Mouse (Mus musculus) CH12.LX (cell line): ENCODE data around the gene Thg1l. TPM values are rescaled to one million over a fixed set of nuclear protein-coding genes. Genes with fewer than 3 reads are reported as not detected.

Source experiments
- DNase-seq: peaks from one replicate; pipeline ENCODE4 v3.0.0-alpha.2; 2013; ENCODE audit errors: extremely low read depth
- H3K27ac ChIP-seq: 2 replicates; pipeline ENCODE4 v1.5.1; 2012; ENCODE audit warnings: low read depth, mild to moderate bottlenecking, control low read depth, moderate library complexity; ENCODE audit not compliant: insufficient read depth
- H3K27me3 ChIP-seq: replicated peaks from 2 replicates; pipeline ENCODE3; 2012; ENCODE audit warnings: inconsistent platforms
- H3K36me3 ChIP-seq, 2 experiments: replicated peaks in 1 of 2; 2 replicates each; pipeline versions ENCODE3 to v1.6.1; 2012; ENCODE audit warnings: inconsistent platforms in 1 of 2, low read length in 1 of 2, mild to moderate bottlenecking in 1 of 2, mixed read lengths in 1 of 2, moderate library complexity in 1 of 2; ENCODE audit not compliant: control insufficient read depth in 1 of 2, insufficient read depth in 1 of 2
- H3K4me1 ChIP-seq, 2 experiments: 2 replicates each; pipeline ENCODE4 v1.6.1; 2012; ENCODE audit warnings: inconsistent platforms in 1 of 2, moderate library complexity in 1 of 2; ENCODE audit not compliant: insufficient read depth in 2 of 2, control insufficient read depth in 1 of 2
- H3K4me2 ChIP-seq: 2 replicates; pipeline ENCODE4 v1.6.1; 2012; ENCODE audit warnings: low read depth, mild to moderate bottlenecking, control low read depth; ENCODE audit not compliant: poor library complexity, insufficient read depth, severe bottlenecking
- H3K4me3 ChIP-seq, 3 experiments: fragments of 150-350 bp in 1 of 3; sonication (generic) in 1 of 3; replicated peaks in 1 of 3; 2 replicates each; pipeline versions ENCODE3 to v1.5.1; 2011 to 2012; ENCODE audit warnings: low read depth in 2 of 3, low read length in 2 of 3, mild to moderate bottlenecking in 2 of 3, moderate library complexity in 2 of 3, control low read depth in 1 of 3, improper control_type of control experiment in 1 of 3, inconsistent platforms in 1 of 3, mixed read lengths in 1 of 3; ENCODE audit not compliant: poor library complexity in 1 of 3
- H3K79me2 ChIP-seq: replicated peaks from 2 replicates; pipeline ENCODE4 v1.6.1; 2012; ENCODE audit warnings: mild to moderate bottlenecking, moderate library complexity; ENCODE audit not compliant: control insufficient read depth, poor library complexity, insufficient read depth, severe bottlenecking; ENCODE audit errors: extremely low read depth
- H3K9ac ChIP-seq: 2 replicates; pipeline ENCODE4 v1.6.1; 2012; ENCODE audit warnings: low read depth, mild to moderate bottlenecking, control low read depth, moderate library complexity; ENCODE audit not compliant: insufficient read depth
- H3K9me3 ChIP-seq: replicated peaks from 2 replicates; pipeline ENCODE3; 2012; ENCODE audit warnings: low read length, inconsistent platforms, mixed read lengths
- ELF1 ChIP-seq: IDR thresholded peaks from 2 replicates; pipeline ENCODE4 v1.6.1; 2014; ENCODE audit warnings: low read depth, mild to moderate bottlenecking, inconsistent platforms, low read length, improper control_type of control experiment
- EP300 ChIP-seq: IDR thresholded peaks from 2 replicates; pipeline ENCODE4 v1.6.1; 2011; ENCODE audit warnings: low read length, improper control_type of control experiment
- ETS1 ChIP-seq: conservative IDR thresholded peaks from 2 replicates; pipeline ENCODE4 v1.6.1; 2012; ENCODE audit warnings: low read depth, mild to moderate bottlenecking, inconsistent platforms, low read length, improper control_type of control experiment, moderate library complexity
- GABPA ChIP-seq: IDR thresholded peaks from 2 replicates; pipeline ENCODE4 v1.6.1; 2012; ENCODE audit warnings: low read depth, low read length, improper control_type of control experiment, inconsistent platforms; ENCODE audit not compliant: insufficient replicate concordance
- HCFC1 ChIP-seq: IDR thresholded peaks from 2 replicates; pipeline ENCODE4 v1.6.1; 2012; ENCODE audit warnings: low read depth, mild to moderate bottlenecking, inconsistent platforms, low read length, improper control_type of control experiment
- IRF4 ChIP-seq: IDR thresholded peaks from 2 replicates; pipeline ENCODE4 v1.6.1; 2014; ENCODE audit warnings: low read depth, mild to moderate bottlenecking, inconsistent platforms, low read length, improper control_type of control experiment
- JUN ChIP-seq: IDR thresholded peaks from 2 replicates; pipeline ENCODE4 v1.6.1; 2011; ENCODE audit warnings: low read depth, mild to moderate bottlenecking, low read length, improper control_type of control experiment, moderate library complexity; ENCODE audit not compliant: insufficient read depth
- KAT2A ChIP-seq: IDR thresholded peaks from 2 replicates; pipeline ENCODE4 v1.6.1; 2012; ENCODE audit warnings: low read length, improper control_type of control experiment, inconsistent platforms; ENCODE audit not compliant: insufficient replicate concordance
- MAFK ChIP-seq: IDR thresholded peaks from 2 replicates; pipeline ENCODE4 v1.6.1; 2011; ENCODE audit warnings: low read length, improper control_type of control experiment; ENCODE audit not compliant: insufficient replicate concordance
- MAX ChIP-seq: IDR thresholded peaks from 2 replicates; pipeline ENCODE4 v1.6.1; 2011; ENCODE audit warnings: low read length, improper control_type of control experiment
- MAZ ChIP-seq: IDR thresholded peaks from 2 replicates; pipeline ENCODE4 v1.6.1; 2012; ENCODE audit warnings: low read depth, mild to moderate bottlenecking, inconsistent platforms, low read length, improper control_type of control experiment, moderate library complexity
- MEF2A ChIP-seq: IDR thresholded peaks from 2 replicates; pipeline ENCODE4 v1.6.1; 2014; ENCODE audit warnings: low read depth, mild to moderate bottlenecking, inconsistent platforms, low read length, improper control_type of control experiment, borderline replicate concordance
- MXI1 ChIP-seq: IDR thresholded peaks from 2 replicates; pipeline ENCODE4 v1.6.1; 2011; ENCODE audit warnings: mild to moderate bottlenecking, low read depth, low read length, improper control_type of control experiment
- NRF1 ChIP-seq: IDR thresholded peaks from 2 replicates; pipeline ENCODE4 v1.6.1; 2014; ENCODE audit warnings: low read depth, mild to moderate bottlenecking, inconsistent platforms, low read length, improper control_type of control experiment, moderate library complexity
- POLR2A ChIP-seq: IDR thresholded peaks from 2 replicates; pipeline ENCODE4 v1.6.1; 2011; ENCODE audit warnings: low read depth, mild to moderate bottlenecking, improper control_type of control experiment, low read length
- POLR2AphosphoS2 ChIP-seq: IDR thresholded peaks from 2 replicates; pipeline ENCODE4 v1.6.1; 2011; ENCODE audit warnings: low read depth, low read length, improper control_type of control experiment
- RAD21 ChIP-seq: IDR thresholded peaks from 2 replicates; pipeline ENCODE4 v1.6.1; 2011; ENCODE audit warnings: low read depth, mild to moderate bottlenecking, low read length, improper control_type of control experiment, moderate library complexity
- SIN3A ChIP-seq: IDR thresholded peaks from 2 replicates; pipeline ENCODE4 v1.6.1; 2012; ENCODE audit warnings: low read length, improper control_type of control experiment, inconsistent platforms
- SMC3 ChIP-seq: IDR thresholded peaks from 2 replicates; pipeline ENCODE4 v1.6.1; 2011; ENCODE audit warnings: low read depth, low read length, improper control_type of control experiment
- TBP ChIP-seq: conservative IDR thresholded peaks from 2 replicates; pipeline ENCODE4 v1.6.1; 2011; ENCODE audit warnings: low read depth, low read length, improper control_type of control experiment
- USF1 ChIP-seq: IDR thresholded peaks from 2 replicates; pipeline ENCODE4 v1.6.1; 2014; ENCODE audit warnings: low read depth, mild to moderate bottlenecking, inconsistent platforms, low read length, improper control_type of control experiment
- ZC3H11A ChIP-seq: IDR thresholded peaks from 2 replicates; pipeline ENCODE4 v1.6.1; 2012; ENCODE audit warnings: low read depth, mild to moderate bottlenecking, inconsistent platforms, low read length, improper control_type of control experiment
- ZMIZ1 ChIP-seq: IDR thresholded peaks from 2 replicates; pipeline ENCODE4 v1.6.1; 2012; ENCODE audit warnings: low read depth, mild to moderate bottlenecking, inconsistent platforms, low read length, improper control_type of control experiment
- dilution Hi-C: fragments of 300-500 bp; cut with MboI; formaldehyde crosslinking; loops from 2 replicates; pipeline ENCODE4 v1.14.3; 2020; ENCODE audit warnings: low sequenced_read_pairs; ENCODE audit not compliant: extremely low pct_unique_long_range_greater_than_20kb, extremely low pct_ligation_motif_present
- in situ Hi-C: fragments of 300-500 bp; cut with MboI; formaldehyde crosslinking; loops from 3 replicates; pipeline ENCODE4 v1.14.3; 2019; ENCODE audit warnings: low sequenced_read_pairs, low pct_ligation_motif_present, low pct_unique_long_range_greater_than_20kb, mixed read lengths
- polyA plus RNA-seq: library from polyadenylated mRNA; unstranded; fragments of >175 nt; gene quantifications from 2 replicates; pipeline ENCODE4 v1.2.1, GENCODE M21; 2012; ENCODE audit warnings: low read depth; ENCODE audit not compliant: insufficient read length
- total RNA-seq, 2 experiments: library from RNA; depleted of rRNA; stranded (reverse); fragments of 300-350 nt in 1 of 2; fragments of >200 nt in 1 of 2; gene quantifications; 2 replicates each; pipeline ENCODE4 v1.2.3; 2012 to 2014

Gene Thg1l
- total and polyA plus RNA-seq, 3 experiments, result 32.7 to 60.0 (median 45.6) TPM

DNA sequence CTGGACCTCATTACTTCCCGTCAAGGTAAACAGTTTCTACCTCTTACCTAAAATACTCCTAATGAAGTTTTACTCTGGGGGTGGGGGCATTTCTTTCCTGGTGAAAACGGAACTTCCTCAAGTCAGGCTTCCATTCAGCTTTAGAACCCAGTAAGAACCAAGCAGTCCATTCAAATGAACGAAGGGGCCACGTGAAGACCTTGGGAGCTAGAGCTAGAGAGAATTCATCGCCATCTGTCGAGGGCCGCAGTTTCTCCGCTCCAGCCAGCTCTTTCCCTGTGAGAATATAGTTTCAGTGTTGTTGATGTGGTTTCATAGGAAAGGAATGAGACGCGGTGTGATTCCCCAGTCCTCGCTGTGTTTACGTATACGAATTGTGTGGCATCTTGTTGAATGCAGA lies 36.8 kb upstream of the Thg1l start:
- Histone ChIP-seq H3K79me2 (no peaks in the 10 kb centered on the region), H3K27me3 (peaks cover 2% of the 10 kb centered on the region), H3K4me1 (no peaks in the 10 kb centered on the region), H3K9me3 (no peaks in the 10 kb centered on the region), H3K4me3 (no peak overlapping the region), H3K36me3 (no peaks in the 10 kb centered on the region), H3K27ac (no peak overlapping the region), H3K4me2 (no peak overlapping the region), H3K9ac (no peak overlapping the region)
- no peak for TF ChIP-seq POLR2A
- no peak for TF ChIP-seq MXI1
- no peak for TF ChIP-seq ELF1
- no peak for TF ChIP-seq IRF4
- TF ChIP-seq NRF1, result no peak
- no peak for TF ChIP-seq SIN3A
- TF ChIP-seq EP300, result no peak
- no peak for TF ChIP-seq GABPA
- TF ChIP-seq MAZ, result no peak
- no peak for TF ChIP-seq ZC3H11A
- no peak for TF ChIP-seq USF1
- no peak for TF ChIP-seq RAD21
- no peak for TF ChIP-seq POLR2AphosphoS2
- TF ChIP-seq MEF2A, result no peak
- TF ChIP-seq ZMIZ1, result no peak
- TF ChIP-seq MAFK, result no peak
- TF ChIP-seq HCFC1, result no peak
- TF ChIP-seq SMC3, result no peak
- no peak for TF ChIP-seq JUN
- in situ Hi-C loops (no loop called here), dilution Hi-C loops (no loop called here)
- DNase-seq, result no peak

DNA sequence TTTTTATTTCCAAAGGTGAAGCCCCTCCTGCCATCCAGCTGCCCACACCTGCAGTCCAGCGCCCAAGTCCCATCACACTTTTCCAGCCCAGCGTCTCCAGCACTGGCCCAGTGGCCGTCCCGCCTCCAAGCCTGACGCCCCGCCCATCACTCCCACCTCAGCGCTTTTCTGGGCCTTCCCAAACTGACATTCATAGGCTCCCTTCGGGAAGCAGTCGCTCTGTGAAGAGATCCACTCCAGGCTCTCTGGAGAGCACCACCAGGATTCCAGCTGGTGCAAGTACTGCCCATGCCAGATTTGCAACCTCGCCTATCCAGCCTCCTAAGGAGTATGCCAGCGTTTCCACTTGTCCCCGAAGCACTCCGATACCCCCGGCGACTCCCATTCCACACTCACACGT lies 36.3 kb upstream of the Thg1l start:
- Histone ChIP-seq H3K27me3 (peaks cover 2% of the 10 kb centered on the region), H3K4me2 (no peak overlapping the region), H3K27ac (no peak overlapping the region), H3K9me3 (no peaks in the 10 kb centered on the region), H3K36me3 (no peaks in the 10 kb centered on the region), H3K4me1 (no peaks in the 10 kb centered on the region), H3K9ac (no peak overlapping the region), H3K79me2 (no peaks in the 10 kb centered on the region), H3K4me3 (no peak overlapping the region)
- in situ Hi-C loops, result no loop called here
- dilution Hi-C loops, result no loop called here
- DNase-seq, result no peak
- TF ChIP-seq ETS1 (no peak), MAX (no peak), KAT2A (no peak), IRF4 (no peak), TBP (no peak)
